Mouse (Mus musculus) intestine, postnatal 0 days (tissue): Measurements from ENCODE around the gene Higd2a. TPM values are rescaled to one million over a fixed set of nuclear protein-coding genes. Genes with fewer than 3 reads are reported as not detected.
A peak's percentile ranks its signal among the peaks of the same experiment; 100 is the strongest.

Experiments
- ATAC-seq: fragments of 200-750 bp; cut with Nextera tagmentation; 2 replicates; pipeline ENCODE4 v1.8.0; 2017; ENCODE audit warnings: mild to moderate bottlenecking, moderate TSS enrichment, moderate library complexity
- H3K27ac ChIP-seq: fragments of 300-500 bp; sonication (generic); 2 replicates; pipeline ENCODE4 v1.5.1; 2014; ENCODE audit warnings: mild to moderate bottlenecking, low read depth, low read length, moderate library complexity
- H3K27me3 ChIP-seq: fragments of 300-500 bp; sonication (generic); replicated peaks from 2 replicates; pipeline ENCODE4 v1.6.1; 2014; ENCODE audit warnings: low read length, mixed read lengths; ENCODE audit not compliant: control insufficient read depth, insufficient read depth
- H3K36me3 ChIP-seq: fragments of 300-500 bp; sonication (generic); 2 replicates; pipeline ENCODE4 v1.6.1; 2014; ENCODE audit warnings: mild to moderate bottlenecking, moderate library complexity; ENCODE audit not compliant: control insufficient read depth, insufficient read depth
- H3K4me1 ChIP-seq: fragments of 300-500 bp; sonication (generic); replicated peaks from 2 replicates; pipeline ENCODE4 v1.6.1; 2014; ENCODE audit warnings: antibody characterized with exemption, low read length, mixed read lengths; ENCODE audit not compliant: control insufficient read depth, insufficient read depth
- H3K4me2 ChIP-seq: fragments of 300-500 bp; sonication (generic); replicated peaks from 2 replicates; pipeline ENCODE4 v1.6.1; 2014; ENCODE audit warnings: low read depth, mild to moderate bottlenecking, moderate library complexity
- H3K4me3 ChIP-seq: fragments of 300-500 bp; sonication (generic); 2 replicates; pipeline ENCODE4 v1.5.1; 2014; ENCODE audit warnings: low read depth, low read length
- H3K9ac ChIP-seq: fragments of 300-500 bp; sonication (generic); 2 replicates; pipeline ENCODE4 v1.6.1; 2014; ENCODE audit warnings: mild to moderate bottlenecking, low read depth, low read length
- H3K9me3 ChIP-seq: fragments of 300-500 bp; sonication (generic); 2 replicates; pipeline ENCODE4 v1.6.1; 2016; ENCODE audit warnings: mixed run types; ENCODE audit not compliant: control insufficient read depth
- CTCF ChIP-seq: sonication (generic); IDR thresholded peaks from 2 replicates; pipeline ENCODE4 v1.5.1; 2016; ENCODE audit warnings: low read depth, mild to moderate bottlenecking, control low read depth, antibody characterized with exemption, moderate library complexity
- whole genome bisulfite sequencing: fragments of 180-500 bp; shearing (Covaris S2); extraction: QIAGEN DNeasy Blood & Tissue Kit; methylation state at CpG from one replicate; pipeline ENCODE4 v1.1.7; 2014; 5-methylcytosine and 5-hydroxymethylcytosine counted together
- microRNA-seq: library from miRNA; unstranded; fragments of <30 nt; microRNA quantifications from one replicate; pipeline ENCODE4, GENCODE M21; 2016
- polyA plus RNA-seq: library from polyadenylated mRNA; unstranded; fragments of >200 nt; fragmentation: Nextera tagmentation; extraction: Ambion mirVana; gene quantifications from 2 replicates; pipeline ENCODE4 v1.2.1, GENCODE M21; 2015

The Higd2a gene
- polyA plus RNA-seq, 1 experiment from 2014 or later = 289 TPM

DNA sequence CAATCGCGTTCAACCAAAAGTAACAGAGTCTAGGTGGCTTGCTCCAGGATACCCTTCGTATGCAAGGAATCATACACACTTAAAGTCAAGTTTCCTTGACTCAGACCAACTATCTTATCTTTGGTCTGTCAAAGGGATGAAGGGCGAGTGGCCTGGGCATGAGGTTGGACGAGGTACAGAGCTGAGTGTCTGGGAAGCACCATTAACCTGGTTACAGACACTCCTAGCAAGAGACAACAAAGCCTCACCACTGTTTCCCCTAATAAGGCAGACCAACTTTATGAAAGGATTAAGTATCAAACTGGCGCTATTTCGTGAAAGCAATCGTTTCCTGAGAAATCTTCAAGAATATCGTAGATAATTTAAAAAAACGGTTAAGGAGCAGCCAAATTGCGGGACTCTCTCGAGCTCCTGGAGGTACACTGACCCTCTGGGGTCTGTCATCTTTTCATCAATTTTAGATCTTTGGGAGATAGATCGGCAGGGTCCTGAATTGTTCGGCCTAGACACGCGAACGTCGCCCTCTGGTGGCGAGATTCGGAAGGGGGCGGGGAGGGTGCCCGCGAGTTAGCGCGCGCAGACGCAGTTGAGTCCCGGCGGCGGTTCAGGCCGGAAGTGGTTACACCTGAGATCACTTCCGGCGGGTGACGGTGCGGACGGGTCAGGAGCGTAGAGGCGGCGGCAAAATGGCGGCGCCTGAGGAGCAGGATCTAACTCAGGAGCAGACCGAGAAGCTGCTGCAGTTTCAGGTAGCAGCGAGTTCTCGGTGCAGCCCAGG is 31.3 kb downstream of the Higd2a start, which contains the start of gene Faf2:
Gene Faf2 (plus strand): TSS at position 630 of the 778 bp plus-strand sequence.
- H3K27ac ChIP-seq = peak within 1 kb of the TSS; percentile 80
- H3K4me2 ChIP-seq = peak within 1 kb of the TSS; percentile 77
- WGBS = 9% methylated on average over 44 of the region's 44 CpGs
- H3K9me3 ChIP-seq = no peaks in the 10 kb centered on the region
- peak; percentile 95 for ATAC-seq
- TF ChIP-seq CTCF = peak; percentile 98
- H3K4me1 ChIP-seq = 0 out of 2 replicates have a peak, but pooled peaks cover 2% of the 10 kb centered on the region
- H3K27me3 ChIP-seq = no peaks in the 10 kb centered on the region
- H3K36me3 ChIP-seq = no peaks in the 10 kb centered on the region
- peak within 1 kb of the TSS; percentile 95 for H3K4me3 ChIP-seq
- H3K9ac ChIP-seq = peak within 1 kb of the TSS; percentile 95

DNA sequence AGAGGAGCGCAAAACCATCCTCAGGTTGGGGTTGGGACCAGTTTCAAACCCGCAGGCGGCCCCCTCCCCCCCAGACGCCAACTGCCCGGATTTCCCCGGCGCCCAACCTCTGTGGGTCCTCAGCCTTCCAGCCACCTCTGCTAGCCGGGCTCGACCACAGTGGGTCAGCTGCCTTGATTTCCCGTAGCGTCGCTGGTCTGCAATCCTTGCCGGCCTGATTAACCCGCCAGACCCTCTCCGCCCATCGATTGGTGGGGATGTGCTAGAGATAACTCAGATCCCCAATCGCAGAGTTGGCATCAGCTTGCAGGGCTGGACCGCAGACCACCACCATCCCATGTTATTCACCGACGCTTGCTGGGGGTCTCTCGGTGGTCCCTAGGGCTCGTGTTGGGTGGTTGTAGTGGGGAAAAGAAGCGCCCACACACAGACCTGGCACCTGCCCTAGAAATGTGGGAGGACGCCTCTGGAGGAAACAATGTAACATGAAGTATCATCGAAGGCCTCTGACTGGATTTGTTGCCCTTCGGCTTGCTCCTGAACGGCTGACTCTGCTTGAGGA is 32.0 kb downstream of the Higd2a start:
- H3K4me2 ChIP-seq = peak overlapping the region; percentile 77
- no peaks in the 10 kb centered on the region for H3K9me3 ChIP-seq
- H3K4me1 ChIP-seq = 0 out of 2 replicates have a peak, but pooled peaks cover 2% of the 10 kb centered on the region
- WGBS = under 1% methylated on average over 27 of the region's 27 CpGs
- H3K4me3 ChIP-seq = peak overlapping the region; percentile 95
- H3K9ac ChIP-seq = peak overlapping the region; percentile 95
- peak overlapping the region; percentile 80 for H3K27ac ChIP-seq
- H3K27me3 ChIP-seq = no peaks in the 10 kb centered on the region
- ATAC-seq = peak; percentile 46
- TF ChIP-seq CTCF = no peak
- H3K36me3 ChIP-seq = no peaks in the 10 kb centered on the region

- no peaks in the 10 kb centered on the region for H3K27me3 ChIP-seq
- WGBS = 73% methylated on average over 4 of the region's 4 CpGs
- H3K4me2 ChIP-seq = no peak overlapping the region
- no peak for TF ChIP-seq CTCF
- no peaks in the 10 kb centered on the region for H3K36me3 ChIP-seq
- H3K4me3 ChIP-seq = no peak overlapping the region
- H3K9me3 ChIP-seq = no peaks in the 10 kb centered on the region
- ATAC-seq = no peak
- H3K4me1 ChIP-seq = no peaks in the 10 kb centered on the region
- no peak overlapping the region for H3K27ac ChIP-seq
- no peak overlapping the region for H3K9ac ChIP-seq
Measured at GRCm38 (mm10) chr13:54629128-54629527, 39.1 kb downstream of the Higd2a start.

DNA sequence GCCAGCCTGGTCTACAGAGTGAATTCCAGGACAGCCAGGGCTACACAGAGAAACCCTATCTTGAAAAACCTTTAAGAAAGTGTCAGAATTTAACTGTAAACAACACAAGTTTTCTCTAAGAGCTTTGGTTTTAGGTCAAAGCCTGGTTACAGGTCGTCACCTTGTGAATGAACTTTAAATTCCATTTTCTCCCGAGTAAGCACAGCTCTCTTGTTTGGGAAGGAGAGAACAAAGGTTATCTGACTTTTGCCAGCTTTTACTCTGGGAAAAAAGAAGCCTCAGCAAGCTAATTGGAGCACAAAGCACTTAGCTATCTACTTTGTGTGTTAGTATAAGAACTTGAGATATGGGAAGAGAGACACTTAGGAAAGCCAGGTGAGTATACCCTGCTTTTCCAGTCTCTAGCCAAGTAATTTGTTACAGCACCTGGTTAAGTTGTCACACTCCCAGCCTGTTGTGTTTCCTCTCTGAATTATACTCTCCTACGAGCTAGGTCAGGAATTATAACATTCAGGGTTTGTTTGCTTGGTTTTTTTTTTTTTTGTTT is 42.8 kb downstream of the Higd2a start:
- H3K4me3 ChIP-seq = no peak overlapping the region
- no peaks in the 10 kb centered on the region for H3K27me3 ChIP-seq
- no peak for TF ChIP-seq CTCF
- ATAC-seq = no peak
- no peaks in the 10 kb centered on the region for H3K4me1 ChIP-seq
- 0 out of 2 replicates have a peak, but pooled peaks cover under 1% of the 10 kb centered on the region for H3K36me3 ChIP-seq
- H3K27ac ChIP-seq = no peak overlapping the region
- no peak overlapping the region for H3K9ac ChIP-seq
- H3K4me2 ChIP-seq = no peak overlapping the region
- WGBS = 42% methylated on average over 3 of the region's 3 CpGs
- no peaks in the 10 kb centered on the region for H3K9me3 ChIP-seq

- Histone ChIP-seq H3K9me3 (no peaks in the 10 kb centered on the region), H3K4me2 (no peak overlapping the region), H3K4me1 (no peaks in the 10 kb centered on the region), H3K4me3 (no peak overlapping the region), H3K9ac (no peak overlapping the region), H3K27ac (no peak overlapping the region), H3K36me3 (peaks cover 14% of the 10 kb centered on the region; the same call in 1 of the 2 replicates), H3K27me3 (no peaks in the 10 kb centered on the region)
- ATAC-seq = no peak
- TF ChIP-seq CTCF = no peak
- WGBS = 97% methylated on average over 3 of the region's 3 CpGs
Measured at GRCm38 (mm10) chr13:54635011-54635410, 45.0 kb downstream of the Higd2a start.

Small RNAs within 50 kb of the gene (microRNA-seq; reads per million reads assigned to microRNA genes)
- gene Gm24195 = not detected

Other genes with a start within 250 kb of the Higd2a start
- gene Cplx2, start 218.9 kb upstream of the Higd2a start, polyA plus RNA-seq = 2.2 and 2.6 TPM in 2 replicates
- 37.8 and 38.5 TPM in 2 replicates for gene Thoc3, start 121.4 kb upstream of the Higd2a start, polyA plus RNA-seq
- 2.1 and 2.2 TPM in 2 replicates for gene Simc1, start 86.4 kb upstream of the Higd2a start, polyA plus RNA-seq
- gene 4833439L19Rik, start 24.8 kb upstream of the Higd2a start, polyA plus RNA-seq = 99.5 and 99.6 TPM in 2 replicates
- 9.3 and 11.3 TPM in 2 replicates for gene Arl10, start 15.2 kb upstream of the Higd2a start, polyA plus RNA-seq
- gene Nop16, start 117 bp upstream of the Higd2a start, polyA plus RNA-seq = 25.3 and 25.7 TPM in 2 replicates
- 154 and 158 TPM in 2 replicates for gene Cltb, start 21.1 kb downstream of the Higd2a start, polyA plus RNA-seq
- gene Faf2, start 31.6 kb downstream of the Higd2a start, polyA plus RNA-seq = 43.9 and 45.9 TPM in 2 replicates
- 73.0 and 75.1 TPM in 2 replicates for gene Rnf44, start 103.7 kb downstream of the Higd2a start, polyA plus RNA-seq
- gene Cdhr2, start 111.3 kb downstream of the Higd2a start, polyA plus RNA-seq = 267 and 292 TPM in 2 replicates
- 0.50 and 0.59 TPM in 2 replicates for gene Gprin1, start 159.7 kb downstream of the Higd2a start, polyA plus RNA-seq
- gene Sncb, start 176.4 kb downstream of the Higd2a start, polyA plus RNA-seq = 0.22 and 0.37 TPM in 2 replicates
- gene Eif4e1b, start 193.8 kb downstream of the Higd2a start, polyA plus RNA-seq = not detected in 2 replicates
- 14.8 and 15.2 TPM in 2 replicates for gene Tspan17, start 199.2 kb downstream of the Higd2a start, polyA plus RNA-seq